Mouse (Mus musculus) frontal cortex, postnatal 14 days (tissue): Measurements from ENCODE around the gene St3gal3.

Experiments used
- DNase-seq, 2 experiments: peaks; one replicate each; pipeline ENCODE4 v3.0.0; 2022; ENCODE audit warnings: low spot score in 2 of 2

St3gal3 gene

GRCm38 (mm10) chr4:118019640-118020039, 115.1 kb downstream of the St3gal3 start:
- no peak for DNase-seq

- DNase-seq = no peak
These were observed 115.5 kb downstream of the St3gal3 start for GRCm38 (mm10) chr4:118019218-118019617.

GRCm38 (mm10) chr4:118017021-118017805, 117.5 kb downstream of the St3gal3 start:
- no peak for DNase-seq

GRCm38 (mm10) chr4:118016323-118016911, 118.3 kb downstream of the St3gal3 start:
- DNase-seq = no peak

GRCm38 (mm10) chr4:118015636-118016035, 119.1 kb downstream of the St3gal3 start:
- DNase-seq = no peak

GRCm38 (mm10) chr4:118015126-118015525, 119.6 kb downstream of the St3gal3 start:
- no peak for DNase-seq

GRCm38 (mm10) chr4:118010661-118011173, 124.0 kb downstream of the St3gal3 start:
- no peak for DNase-seq

GRCm38 (mm10) chr4:118008433-118009033, 126.2 kb downstream of the St3gal3 start:
- DNase-seq = no peak

GRCm38 (mm10) chr4:118001355-118001754, 133.4 kb downstream of the St3gal3 start:
- no peak for DNase-seq

- no peak for DNase-seq
These were observed 134.0 kb downstream of the St3gal3 start for GRCm38 (mm10) chr4:118000605-118001208.

GRCm38 (mm10) chr4:117999951-118000350, 134.8 kb downstream of the St3gal3 start:
- DNase-seq = no peak

GRCm38 (mm10) chr4:117997381-117998269, 137.1 kb downstream of the St3gal3 start:
- DNase-seq = no peak

GRCm38 (mm10) chr4:117996701-117997100, 138.0 kb downstream of the St3gal3 start:
- DNase-seq = no peak

- DNase-seq = no peak
These were observed 139.3 kb downstream of the St3gal3 start for GRCm38 (mm10) chr4:117995461-117995860.

GRCm38 (mm10) chr4:117993421-117993820, 141.3 kb downstream of the St3gal3 start:
- no peak for DNase-seq

- DNase-seq = no peak
These were observed 141.8 kb downstream of the St3gal3 start for GRCm38 (mm10) chr4:117992872-117993271.

GRCm38 (mm10) chr4:117992036-117992435, 142.7 kb downstream of the St3gal3 start:
- DNase-seq = no peak

- DNase-seq = no peak
These were observed 143.6 kb downstream of the St3gal3 start for GRCm38 (mm10) chr4:117991055-117991627.

- DNase-seq = no peak
These were observed 144.1 kb downstream of the St3gal3 start for GRCm38 (mm10) chr4:117990571-117990970.

- no peak for DNase-seq
These were observed 144.9 kb downstream of the St3gal3 start for GRCm38 (mm10) chr4:117989801-117990200.

GRCm38 (mm10) chr4:117986766-117987165, 147.9 kb downstream of the St3gal3 start:
- DNase-seq = no peak
